Mouse (Mus musculus) MEL (cell line): ENCODE results near the gene Dcaf17.

Source experiments
- CHD1 ChIP-seq: IDR thresholded peaks from 2 replicates; pipeline ENCODE4 v1.6.1; 2012; ENCODE audit warnings: low read depth, mild to moderate bottlenecking, inconsistent platforms, low read length, improper control_type of control experiment
- CHD2 ChIP-seq: IDR thresholded peaks from 2 replicates; pipeline ENCODE4 v1.6.1; 2011; ENCODE audit warnings: low read length, improper control_type of control experiment
- CTCF ChIP-seq, 3 experiments: IDR thresholded peaks in 2 of 3; conservative IDR thresholded peaks in 1 of 3; 2 replicates each; pipeline ENCODE4 v1.5.1; 2011 to 2012; ENCODE audit warnings: low read length in 3 of 3, low read depth in 2 of 3, mild to moderate bottlenecking in 2 of 3, improper control_type of control experiment in 1 of 3, inconsistent platforms in 1 of 3, mixed read lengths in 1 of 3, moderate library complexity in 1 of 3; ENCODE audit not compliant: control insufficient read depth in 1 of 3, insufficient read depth in 1 of 3, poor library complexity in 1 of 3, severe bottlenecking in 1 of 3
- EP300 ChIP-seq, 2 experiments: IDR thresholded peaks; 2 replicates each; pipeline ENCODE4 v1.6.1; 2011; ENCODE audit warnings: improper control_type of control experiment in 2 of 2, low read length in 2 of 2, low read depth in 1 of 2, mild to moderate bottlenecking in 1 of 2
- ETS1 ChIP-seq: IDR thresholded peaks from 2 replicates; pipeline ENCODE4 v1.6.1; 2012; ENCODE audit warnings: low read depth, mild to moderate bottlenecking, inconsistent platforms, low read length, improper control_type of control experiment, moderate library complexity
- MAFK ChIP-seq: IDR thresholded peaks from 2 replicates; pipeline ENCODE4 v1.6.1; 2011; ENCODE audit warnings: low read depth, mild to moderate bottlenecking, low read length, improper control_type of control experiment, borderline replicate concordance
- MAZ ChIP-seq: IDR thresholded peaks from 2 replicates; pipeline ENCODE4 v1.6.1; 2012; ENCODE audit warnings: low read depth, mild to moderate bottlenecking, inconsistent platforms, low read length, improper control_type of control experiment
- NRF1 ChIP-seq: IDR thresholded peaks from 2 replicates; pipeline ENCODE4 v1.6.1; 2014; ENCODE audit warnings: low read depth, mild to moderate bottlenecking, inconsistent platforms, low read length, improper control_type of control experiment, moderate library complexity; ENCODE audit not compliant: poor library complexity, insufficient read depth, severe bottlenecking
- POLR2A ChIP-seq, 2 experiments: IDR thresholded peaks; 2 replicates each; pipeline ENCODE4 v1.6.1; 2011 to 2012; ENCODE audit warnings: low read length in 2 of 2, mild to moderate bottlenecking in 2 of 2, control low read depth in 1 of 2, improper control_type of control experiment in 1 of 2, low read depth in 1 of 2, moderate library complexity in 1 of 2; ENCODE audit not compliant: control insufficient read depth in 1 of 2, insufficient read depth in 1 of 2, poor library complexity in 1 of 2
- POLR2AphosphoS5 ChIP-seq: IDR thresholded peaks from 2 replicates; pipeline ENCODE4 v1.6.1; 2012; ENCODE audit warnings: low read depth, borderline replicate concordance, mild to moderate bottlenecking, inconsistent platforms, low read length, moderate library complexity, mixed read lengths
- USF1 ChIP-seq: IDR thresholded peaks from 2 replicates; pipeline ENCODE4 v1.6.1; 2014; ENCODE audit warnings: low read depth, mild to moderate bottlenecking, inconsistent platforms, low read length, improper control_type of control experiment, moderate library complexity
- ZNF384 ChIP-seq: IDR thresholded peaks from 2 replicates; pipeline ENCODE4 v1.6.1; 2012; ENCODE audit warnings: low read depth, mild to moderate bottlenecking, inconsistent platforms, low read length, improper control_type of control experiment

DNA sequence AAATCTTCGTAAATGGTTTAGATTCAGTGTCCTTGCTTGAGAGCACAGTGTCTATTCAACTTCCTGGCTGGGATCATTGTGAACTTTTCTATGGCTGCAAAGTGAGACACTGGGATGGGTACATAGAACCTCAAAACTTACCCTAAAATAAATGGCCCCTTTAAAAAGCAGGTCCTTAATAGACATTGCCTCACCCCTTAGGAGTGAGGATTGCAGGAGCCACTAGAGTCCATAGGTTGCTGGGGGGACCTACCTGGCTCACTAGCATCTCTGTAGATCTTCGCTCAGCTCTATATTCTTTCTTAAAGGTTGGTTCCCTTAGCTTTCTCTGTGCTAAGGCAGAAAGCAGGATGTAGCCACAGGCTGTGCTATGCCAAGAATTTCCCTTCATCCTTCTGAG is 75.2 kb downstream of the Dcaf17 start:
- TF ChIP-seq NRF1 (no peak), POLR2AphosphoS5 (no peak), CHD2 (no peak), POLR2A (IDR thresholded peaks at IDR 0.05; ENCODE audit: control insufficient read depth in 1 of 2, insufficient read depth in 1 of 2, low read depth in 1 of 2, low read length in 2 of 2, poor library complexity in 1 of 2) (no peak), MAZ (no peak), MAFK (no peak), CTCF (IDR thresholded peaks at IDR 0.05 in 2 of 3, conservative IDR thresholded peaks at IDR 0.05 in 1 of 3; ENCODE audit: control insufficient read depth in 1 of 3, insufficient read depth in 1 of 3, low read depth in 2 of 3, low read length in 3 of 3, poor library complexity in 1 of 3, severe bottlenecking in 1 of 3) (no peak), USF1 (no peak), EP300 (IDR thresholded peaks at IDR 0.05; ENCODE audit: low read depth in 1 of 2, low read length in 2 of 2) (no peak), ZNF384 (no peak), ETS1 (no peak), CHD1 (no peak)
